Mouse (Mus musculus): Measurements from ENCODE around the gene Sypl2. TPM values are rescaled to one million over a fixed set of nuclear protein-coding genes. Genes with fewer than 3 reads are reported as not detected.

The Sypl2 gene
- polyA plus RNA-seq, 1 experiment: not detected

DNA sequence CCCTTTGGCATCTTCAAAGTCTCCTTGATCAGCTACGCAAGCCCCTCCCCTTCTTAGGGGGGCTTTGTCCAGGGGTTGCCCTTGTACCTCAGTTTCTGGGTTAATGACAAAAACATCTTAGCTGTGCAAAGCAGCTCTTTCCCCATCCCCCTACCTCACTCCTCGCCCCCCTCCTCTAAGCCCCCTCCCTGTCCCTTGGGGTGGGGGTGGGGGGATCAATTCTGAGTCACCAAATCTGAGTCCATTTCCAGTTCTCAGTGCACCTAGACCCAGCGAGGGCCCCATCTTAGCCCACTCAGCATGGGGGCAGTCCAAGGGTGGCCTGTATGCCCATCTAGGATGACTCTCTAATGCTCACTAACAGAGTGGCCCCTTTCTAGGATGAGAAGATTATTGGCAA, 17.4 kb downstream of the Sypl2 start:
- H3K27ac ChIP-seq (ENCODE audit: insufficient read depth, low read length): no peak overlapping the region
- H3K4me1 ChIP-seq (ENCODE audit: control insufficient read depth, insufficient read depth, low read length): peaks cover 4% of the 10 kb centered on the region
- H3K9me3 ChIP-seq (replicated peaks; ENCODE audit: control insufficient read depth, insufficient read depth, low read length, poor library complexity, severe bottlenecking): no peaks in the 10 kb centered on the region
- no peak for TF ChIP-seq CTCF (IDR thresholded peaks at IDR 0.05; ENCODE audit: low read depth, low read length)
- no peak for TF ChIP-seq EP300 (IDR thresholded peaks at IDR 0.05; ENCODE audit: insufficient read depth, low read depth, low read length)
- no peak for TF ChIP-seq POLR2A (IDR thresholded peaks at IDR 0.05; ENCODE audit: insufficient read depth, low read length)
- no peak overlapping the region for H3K9ac ChIP-seq (ENCODE audit: low read depth, poor library complexity, severe bottlenecking)
- no peaks in the 10 kb centered on the region for H3K27me3 ChIP-seq (ENCODE audit: control insufficient read depth, insufficient read depth, low read length, poor library complexity, severe bottlenecking)
- no peaks in the 10 kb centered on the region for H3K36me3 ChIP-seq (ENCODE audit: control insufficient read depth, insufficient read depth, low read length, poor library complexity, severe bottlenecking)
- H3K4me3 ChIP-seq (ENCODE audit: low read depth, low read length): no peak overlapping the region

DNA sequence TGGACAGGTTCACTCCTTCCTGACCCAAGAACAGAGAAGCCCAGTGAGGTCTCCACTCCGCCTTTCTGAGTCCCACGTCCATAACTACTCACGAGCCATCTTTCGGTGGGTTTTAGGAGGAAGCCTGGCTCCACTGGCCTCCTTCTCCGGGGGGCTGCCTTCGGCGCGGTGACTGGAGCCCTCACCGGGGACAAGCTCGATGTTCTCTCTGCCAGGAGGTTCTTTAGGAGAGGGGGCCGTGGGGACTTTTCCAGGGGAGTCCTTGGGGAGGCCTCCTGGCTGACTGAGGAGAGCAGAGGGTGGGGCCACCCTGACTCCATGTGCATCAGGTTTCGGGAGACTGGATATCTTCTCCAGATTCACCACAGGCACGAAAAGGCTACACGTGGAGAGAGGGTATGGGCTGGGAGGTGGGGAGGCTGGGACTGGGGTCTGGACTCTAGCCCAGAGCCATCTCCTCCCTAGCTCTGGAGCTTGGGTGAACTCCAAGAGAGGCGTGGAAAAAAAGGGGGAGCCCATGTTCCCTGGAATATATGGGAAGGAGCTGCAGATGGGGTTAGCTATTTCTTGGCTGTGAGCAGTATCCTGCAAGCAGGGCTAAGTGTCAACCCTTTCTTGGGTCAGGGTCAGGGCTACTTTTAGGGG, 19.6 kb downstream of the Sypl2 start:
- Histone ChIP-seq H3K27me3 (ENCODE audit: control insufficient read depth, insufficient read depth, low read length, poor library complexity, severe bottlenecking) (no peaks in the 10 kb centered on the region), H3K36me3 (ENCODE audit: control insufficient read depth, insufficient read depth, low read length, poor library complexity, severe bottlenecking) (no peaks in the 10 kb centered on the region), H3K9me3 (replicated peaks; ENCODE audit: control insufficient read depth, insufficient read depth, low read length, poor library complexity, severe bottlenecking) (no peaks in the 10 kb centered on the region), H3K4me3 (ENCODE audit: low read depth, low read length) (no peak overlapping the region), H3K9ac (ENCODE audit: low read depth, poor library complexity, severe bottlenecking) (no peak overlapping the region), H3K27ac (ENCODE audit: insufficient read depth, low read length) (no peak overlapping the region), H3K4me1 (ENCODE audit: control insufficient read depth, insufficient read depth, low read length) (no peaks in the 10 kb centered on the region)
- TF ChIP-seq POLR2A (IDR thresholded peaks at IDR 0.05; ENCODE audit: insufficient read depth, low read length): no peak
- no peak for TF ChIP-seq EP300 (IDR thresholded peaks at IDR 0.05; ENCODE audit: insufficient read depth, low read depth, low read length)
- TF ChIP-seq CTCF (IDR thresholded peaks at IDR 0.05; ENCODE audit: low read depth, low read length): no peak

DNA sequence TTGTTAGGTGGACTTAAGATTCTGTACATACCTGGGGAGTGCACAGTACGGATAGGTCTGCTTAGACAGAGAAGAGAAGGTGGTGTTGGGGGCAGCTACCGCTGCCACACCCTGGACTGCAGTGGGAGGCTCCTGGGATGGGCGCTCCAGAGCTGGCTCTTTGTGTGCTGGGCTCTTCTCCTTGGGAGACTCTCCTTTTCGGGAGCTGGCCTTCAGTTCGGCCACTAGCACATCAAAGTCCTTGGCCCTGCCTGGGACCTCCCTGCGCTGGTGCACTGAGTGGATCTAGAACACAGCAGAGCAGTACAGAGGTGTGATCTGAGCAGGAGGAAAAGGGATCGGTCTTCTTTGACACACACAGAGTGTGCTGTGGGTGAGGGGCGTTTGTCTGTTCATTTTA, 20.8 kb downstream of the Sypl2 start:
- TF ChIP-seq POLR2A (IDR thresholded peaks at IDR 0.05; ENCODE audit: insufficient read depth, low read length) (no peak), EP300 (IDR thresholded peaks at IDR 0.05; ENCODE audit: insufficient read depth, low read depth, low read length) (no peak)
- Histone ChIP-seq H3K27ac (ENCODE audit: insufficient read depth, low read length) (no peak overlapping the region), H3K36me3 (ENCODE audit: control insufficient read depth, insufficient read depth, low read length, poor library complexity, severe bottlenecking) (no peaks in the 10 kb centered on the region), H3K9me3 (replicated peaks; ENCODE audit: control insufficient read depth, insufficient read depth, low read length, poor library complexity, severe bottlenecking) (no peaks in the 10 kb centered on the region), H3K4me3 (ENCODE audit: low read depth, low read length) (no peak overlapping the region), H3K4me1 (ENCODE audit: control insufficient read depth, insufficient read depth, low read length) (no peaks in the 10 kb centered on the region), H3K27me3 (ENCODE audit: control insufficient read depth, insufficient read depth, low read length, poor library complexity, severe bottlenecking) (no peaks in the 10 kb centered on the region), H3K9ac (ENCODE audit: low read depth, poor library complexity, severe bottlenecking) (no peak overlapping the region)

DNA sequence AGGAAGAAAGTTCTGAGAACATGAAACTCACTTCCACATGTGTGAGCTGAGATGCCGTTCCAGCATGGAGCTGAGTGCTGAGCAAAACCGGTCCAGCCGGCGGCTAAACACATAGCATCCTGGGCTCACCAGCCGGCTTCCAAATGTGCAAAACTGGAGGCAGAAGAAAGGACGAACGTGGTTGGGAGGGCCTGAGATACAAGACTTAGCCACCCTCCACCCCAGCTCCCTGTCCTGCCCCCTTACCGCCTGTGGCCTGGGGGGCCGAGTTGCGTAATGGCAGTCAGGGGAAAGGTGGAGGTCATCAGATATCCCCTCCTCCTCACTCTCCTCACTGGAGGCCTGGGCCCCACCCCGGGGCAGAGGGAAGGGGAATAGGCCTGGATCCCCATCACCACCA, 22.0 kb downstream of the Sypl2 start:
- H3K4me1 ChIP-seq (ENCODE audit: control insufficient read depth, insufficient read depth, low read length): no peaks in the 10 kb centered on the region
- H3K4me3 ChIP-seq (ENCODE audit: low read depth, low read length): no peak overlapping the region
- H3K27ac ChIP-seq (ENCODE audit: insufficient read depth, low read length): no peak overlapping the region
- no peak for TF ChIP-seq CTCF (IDR thresholded peaks at IDR 0.05; ENCODE audit: low read depth, low read length)
- TF ChIP-seq POLR2A (IDR thresholded peaks at IDR 0.05; ENCODE audit: insufficient read depth, low read length): no peak
- TF ChIP-seq EP300 (IDR thresholded peaks at IDR 0.05; ENCODE audit: insufficient read depth, low read depth, low read length): no peak
- no peak overlapping the region for H3K9ac ChIP-seq (ENCODE audit: low read depth, poor library complexity, severe bottlenecking)
- no peaks in the 10 kb centered on the region for H3K27me3 ChIP-seq (ENCODE audit: control insufficient read depth, insufficient read depth, low read length, poor library complexity, severe bottlenecking)
- no peaks in the 10 kb centered on the region for H3K36me3 ChIP-seq (ENCODE audit: control insufficient read depth, insufficient read depth, low read length, poor library complexity, severe bottlenecking)
- no peaks in the 10 kb centered on the region for H3K9me3 ChIP-seq (replicated peaks; ENCODE audit: control insufficient read depth, insufficient read depth, low read length, poor library complexity, severe bottlenecking)

DNA sequence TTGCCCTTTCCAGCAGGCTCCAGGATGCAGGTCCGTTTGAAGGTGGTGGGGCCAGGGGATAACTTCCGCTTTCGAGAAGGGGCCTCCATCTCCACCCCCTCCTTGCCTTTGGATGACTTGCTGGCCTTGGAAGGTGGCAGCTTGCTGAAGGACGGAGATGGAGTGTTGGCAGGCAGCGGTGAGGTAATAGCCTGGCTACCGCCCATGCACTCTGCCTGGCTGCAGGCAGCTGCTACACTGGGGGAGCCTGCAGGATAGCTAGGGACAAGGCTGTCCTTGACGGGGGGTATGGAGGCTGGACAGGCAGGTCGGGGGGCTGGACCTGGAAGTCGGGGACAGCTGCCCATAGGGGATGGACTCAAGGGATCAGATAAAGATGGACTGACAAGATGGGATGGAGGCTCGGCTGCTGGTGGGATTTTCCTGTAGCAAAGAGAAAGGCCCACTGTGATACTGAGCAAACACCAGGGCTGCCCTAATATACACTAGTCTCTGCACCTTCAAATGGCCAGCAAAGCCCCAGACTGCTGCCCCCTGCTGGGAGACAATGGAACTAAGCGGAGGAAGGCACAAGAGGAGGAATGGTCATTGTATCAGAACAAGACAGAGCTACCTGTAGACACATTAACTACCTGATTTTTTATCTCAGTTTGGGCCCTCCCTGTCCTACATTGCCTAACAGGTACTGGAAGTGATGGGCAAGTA, 22.7 kb downstream of the Sypl2 start:
- Histone ChIP-seq H3K9me3 (replicated peaks; ENCODE audit: control insufficient read depth, insufficient read depth, low read length, poor library complexity, severe bottlenecking) (no peaks in the 10 kb centered on the region), H3K4me3 (ENCODE audit: low read depth, low read length) (no peak overlapping the region), H3K27ac (ENCODE audit: insufficient read depth, low read length) (no peak overlapping the region), H3K27me3 (ENCODE audit: control insufficient read depth, insufficient read depth, low read length, poor library complexity, severe bottlenecking) (no peaks in the 10 kb centered on the region), H3K4me1 (ENCODE audit: control insufficient read depth, insufficient read depth, low read length) (no peaks in the 10 kb centered on the region), H3K36me3 (ENCODE audit: control insufficient read depth, insufficient read depth, low read length, poor library complexity, severe bottlenecking) (no peaks in the 10 kb centered on the region), H3K9ac (ENCODE audit: low read depth, poor library complexity, severe bottlenecking) (no peak overlapping the region)
- peak; percentile 86 for TF ChIP-seq CTCF (IDR thresholded peaks at IDR 0.05; ENCODE audit: low read depth, low read length)
- no peak for TF ChIP-seq EP300 (IDR thresholded peaks at IDR 0.05; ENCODE audit: insufficient read depth, low read depth, low read length)

DNA sequence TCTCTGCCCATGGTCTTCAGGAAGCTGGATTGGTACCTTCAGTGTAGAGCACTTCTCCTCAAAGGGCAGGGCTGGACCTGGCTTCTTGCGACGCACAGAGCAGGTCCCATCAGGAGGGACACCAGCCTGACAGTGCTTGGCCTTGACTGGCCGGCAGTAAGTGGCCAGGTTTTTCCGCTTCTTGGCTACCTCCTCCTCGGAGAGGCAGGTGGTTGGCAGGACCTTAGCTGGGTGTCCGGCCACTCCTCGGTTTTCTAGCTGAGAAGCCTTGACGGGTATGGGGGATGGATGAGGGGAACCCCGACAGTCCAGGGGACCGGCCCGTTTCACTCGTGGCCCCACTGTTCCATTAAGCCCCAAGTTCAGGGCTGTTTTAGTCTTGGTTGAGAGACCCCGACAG, 23.2 kb downstream of the Sypl2 start:
- Histone ChIP-seq H3K4me1 (ENCODE audit: control insufficient read depth, insufficient read depth, low read length) (no peaks in the 10 kb centered on the region), H3K36me3 (ENCODE audit: control insufficient read depth, insufficient read depth, low read length, poor library complexity, severe bottlenecking) (no peaks in the 10 kb centered on the region), H3K4me3 (ENCODE audit: low read depth, low read length) (no peak overlapping the region), H3K27ac (ENCODE audit: insufficient read depth, low read length) (no peak overlapping the region), H3K9ac (ENCODE audit: low read depth, poor library complexity, severe bottlenecking) (no peak overlapping the region), H3K27me3 (ENCODE audit: control insufficient read depth, insufficient read depth, low read length, poor library complexity, severe bottlenecking) (no peaks in the 10 kb centered on the region), H3K9me3 (replicated peaks; ENCODE audit: control insufficient read depth, insufficient read depth, low read length, poor library complexity, severe bottlenecking) (no peaks in the 10 kb centered on the region)
- no peak for TF ChIP-seq CTCF (IDR thresholded peaks at IDR 0.05; ENCODE audit: low read depth, low read length)
